Mouse (Mus musculus): ENCODE results near the gene Kdelr3. TPM values are rescaled to one million over a fixed set of nuclear protein-coding genes. Genes with fewer than 3 reads are reported as not detected.
A peak's percentile ranks its signal among the peaks of the same experiment; 100 is the strongest.

Kdelr3 gene
- total and polyA plus RNA-seq, 2 experiments from 2014 or later, result 5.3 to 5.6 TPM

GRCm38 (mm10) chr15:79545921-79546399, 29.7 kb downstream of the Kdelr3 start:
- peaks cover 19% of the 10 kb centered on the region for H3K36me3 ChIP-seq (ENCODE audit: insufficient read depth)
- no peaks in the 10 kb centered on the region for H3K27me3 ChIP-seq (ENCODE audit: insufficient read depth, low read length)
- H3K4me1 ChIP-seq (ENCODE audit: insufficient read depth), result peaks cover 15% of the 10 kb centered on the region; the same call in 1 of the 2 replicates
- peak overlapping the region; percentile 57 for H3K4me2 ChIP-seq (ENCODE audit: low read depth)
- H3K4me3 ChIP-seq (ENCODE audit: low read depth, low read length), result peak overlapping the region; percentile 77
- peak overlapping the region; percentile 99 for H3K27ac ChIP-seq (ENCODE audit: low read depth, low read length)
- ATAC-seq (peak; percentile 64), DNase-seq (no peak)
- H3K9ac ChIP-seq, result peak overlapping the region; percentile 98
- WGBS, result 2% methylated on average over 52 of the region's 52 CpGs
- no peak for TF ChIP-seq CTCF (IDR thresholded peaks at IDR 0.05; ENCODE audit: low read depth)
- H3K9me3 ChIP-seq (ENCODE audit: low read length), result no peaks in the 10 kb centered on the region

DNA sequence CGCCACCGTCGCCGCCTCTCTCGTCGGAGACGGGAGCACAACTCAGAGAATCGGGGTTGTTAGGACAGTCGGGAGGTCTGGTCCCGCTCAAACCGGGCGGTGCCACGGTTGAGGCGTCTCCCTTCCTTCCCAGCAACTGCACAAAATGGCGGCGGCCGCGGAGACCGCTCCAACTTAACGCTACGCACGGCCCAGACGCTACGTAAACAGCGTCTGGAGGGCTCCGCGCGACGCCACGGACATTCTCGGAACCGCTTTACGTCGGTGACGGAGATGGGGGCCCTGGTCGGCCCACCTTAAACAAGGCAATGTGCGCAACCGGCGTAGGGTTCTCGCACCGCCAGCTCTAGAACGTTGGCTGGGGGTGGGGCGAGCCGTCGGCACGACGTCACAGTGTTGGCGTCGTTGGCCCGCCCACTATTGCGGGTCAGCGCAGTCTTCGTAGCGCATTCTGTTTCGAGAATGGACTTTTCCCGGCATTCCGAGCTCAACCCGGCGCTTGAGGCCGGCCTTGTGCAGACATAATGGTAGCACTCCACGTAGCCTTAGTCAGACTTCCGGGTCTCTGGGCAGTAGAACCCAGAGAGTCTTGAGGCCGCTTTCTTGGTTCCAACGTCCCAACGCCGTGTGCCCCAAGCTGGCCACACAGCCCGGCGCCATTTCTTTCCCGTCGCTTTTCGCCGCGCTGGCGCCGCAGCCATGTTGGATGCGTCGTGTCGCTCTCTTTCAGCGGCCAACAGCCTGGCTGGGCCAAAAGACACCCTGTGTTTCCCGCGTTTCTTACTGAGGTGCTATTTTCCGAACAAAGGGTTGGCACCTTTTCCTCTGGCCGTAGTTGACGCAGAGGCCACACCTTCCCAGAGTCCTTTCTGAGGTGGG, 30.4 kb downstream of the Kdelr3 start, which contains the start of gene Ddx17:
Gene Ddx17 (minus strand): TSS at position 332 of the 879 bp plus-strand sequence.
- ATAC-seq (peak; percentile 98), DNase-seq (peak; percentile 100)
- Histone ChIP-seq H3K9me3 (ENCODE audit: low read length) (no peaks in the 10 kb centered on the region), H3K36me3 (ENCODE audit: insufficient read depth) (peaks cover 15% of the 10 kb centered on the region), H3K9ac (peak within 1 kb of the TSS; percentile 98), H3K4me2 (ENCODE audit: low read depth) (peak within 1 kb of the TSS; percentile 65), H3K4me1 (ENCODE audit: insufficient read depth) (peaks cover 15% of the 10 kb centered on the region; the same call in 1 of the 2 replicates), H3K4me3 (ENCODE audit: low read depth, low read length) (peak within 1 kb of the TSS; percentile 77), H3K27me3 (ENCODE audit: insufficient read depth, low read length) (no peaks in the 10 kb centered on the region), H3K27ac (ENCODE audit: low read depth, low read length) (peak within 1 kb of the TSS; percentile 99)
- WGBS, result 3% methylated on average over 84 of the region's 84 CpGs
- no peak for TF ChIP-seq CTCF (IDR thresholded peaks at IDR 0.05; ENCODE audit: low read depth)

DNA sequence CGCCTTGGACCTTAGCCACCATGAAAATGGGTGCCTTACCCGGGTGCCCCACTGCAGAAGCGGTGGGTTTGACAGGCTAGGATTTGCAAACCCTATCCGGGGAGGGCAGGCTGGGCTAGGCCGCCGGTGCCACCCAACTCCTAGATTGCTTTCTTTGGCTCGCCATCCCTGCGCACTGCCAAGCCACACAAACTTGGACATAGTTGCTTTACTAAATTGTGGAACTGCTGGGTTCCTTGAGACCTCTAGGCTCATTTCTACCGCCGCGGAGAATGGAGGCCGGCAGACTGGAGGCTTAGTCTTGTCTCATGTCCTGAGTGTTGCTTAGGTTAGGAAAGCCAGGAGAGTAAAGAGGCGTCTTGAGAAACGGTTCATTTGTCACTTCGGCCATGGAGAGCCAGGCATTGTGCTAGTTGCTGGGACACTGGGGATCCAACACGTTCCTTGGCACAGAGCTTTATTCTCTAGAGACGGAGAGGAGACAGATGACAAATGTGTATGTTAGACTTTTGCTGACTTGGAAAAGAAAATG, 31.1 kb downstream of the Kdelr3 start:
- 76% methylated on average over 17 of the region's 17 CpGs for WGBS
- DNase-seq (no peak), ATAC-seq (0 out of 2 replicates have a peak, but pooled peaks have one; percentile 0)
- Histone ChIP-seq H3K36me3 (ENCODE audit: insufficient read depth) (peaks cover 9% of the 10 kb centered on the region), H3K4me2 (ENCODE audit: low read depth) (peak overlapping the region; percentile 65), H3K27ac (ENCODE audit: low read depth, low read length) (peak overlapping the region; percentile 99), H3K27me3 (ENCODE audit: insufficient read depth, low read length) (no peaks in the 10 kb centered on the region), H3K4me1 (ENCODE audit: insufficient read depth) (peaks cover 15% of the 10 kb centered on the region; the same call in 1 of the 2 replicates), H3K9me3 (ENCODE audit: low read length) (no peaks in the 10 kb centered on the region), H3K4me3 (ENCODE audit: low read depth, low read length) (peak overlapping the region; percentile 77), H3K9ac (peak overlapping the region; percentile 76)
- TF ChIP-seq CTCF (IDR thresholded peaks at IDR 0.05; ENCODE audit: low read depth), result no peak

- H3K36me3 ChIP-seq (ENCODE audit: insufficient read depth), result peaks cover 1% of the 10 kb centered on the region
- TF ChIP-seq CTCF (IDR thresholded peaks at IDR 0.05; ENCODE audit: low read depth), result no peak
- no peaks in the 10 kb centered on the region for H3K9me3 ChIP-seq (ENCODE audit: low read length)
- H3K4me3 ChIP-seq (ENCODE audit: low read depth, low read length), result no peak overlapping the region
- H3K4me1 ChIP-seq (ENCODE audit: insufficient read depth), result peaks cover 15% of the 10 kb centered on the region; the same call in 1 of the 2 replicates
- WGBS, result 100% methylated on average over 2 of the region's 2 CpGs
- no peak overlapping the region for H3K4me2 ChIP-seq (ENCODE audit: low read depth)
- DNase-seq, result no peak
- no peaks in the 10 kb centered on the region for H3K27me3 ChIP-seq (ENCODE audit: insufficient read depth, low read length)
- H3K9ac ChIP-seq, result no peak overlapping the region
- no peak overlapping the region for H3K27ac ChIP-seq (ENCODE audit: low read depth, low read length)
- ATAC-seq, result no peak
Measured at GRCm38 (mm10) chr15:79548226-79548625, 32.0 kb downstream of the Kdelr3 start.

- no peak for DNase-seq
- H3K9me3 ChIP-seq (ENCODE audit: low read length), result no peaks in the 10 kb centered on the region
- H3K27me3 ChIP-seq (ENCODE audit: insufficient read depth, low read length), result no peaks in the 10 kb centered on the region
- 77% methylated on average over 5 of the region's 5 CpGs for WGBS
- H3K27ac ChIP-seq (ENCODE audit: low read depth, low read length), result no peak overlapping the region
- no peak for TF ChIP-seq CTCF (IDR thresholded peaks at IDR 0.05; ENCODE audit: low read depth)
- no peaks in the 10 kb centered on the region for H3K36me3 ChIP-seq (ENCODE audit: insufficient read depth)
- H3K4me3 ChIP-seq (ENCODE audit: low read depth, low read length), result no peak overlapping the region
- no peak overlapping the region for H3K9ac ChIP-seq
- ATAC-seq, result no peak
- no peaks in the 10 kb centered on the region for H3K4me1 ChIP-seq (ENCODE audit: insufficient read depth)
- no peak overlapping the region for H3K4me2 ChIP-seq (ENCODE audit: low read depth)
Measured at GRCm38 (mm10) chr15:79552566-79552965, 36.4 kb downstream of the Kdelr3 start.

- ATAC-seq, result peak; percentile 83
- H3K27ac ChIP-seq (ENCODE audit: low read depth, low read length), result no peak overlapping the region
- no peak overlapping the region for H3K4me2 ChIP-seq (ENCODE audit: low read depth)
- H3K27me3 ChIP-seq (ENCODE audit: insufficient read depth, low read length), result no peaks in the 10 kb centered on the region
- no peak overlapping the region for H3K9ac ChIP-seq
- no peak for TF ChIP-seq CTCF (IDR thresholded peaks at IDR 0.05; ENCODE audit: low read depth)
- no peaks in the 10 kb centered on the region for H3K4me1 ChIP-seq (ENCODE audit: insufficient read depth)
- DNase-seq, result no peak
- H3K9me3 ChIP-seq (ENCODE audit: low read length), result no peaks in the 10 kb centered on the region
- WGBS, result 67% methylated on average over 3 of the region's 3 CpGs
- H3K36me3 ChIP-seq (ENCODE audit: insufficient read depth), result no peaks in the 10 kb centered on the region
- no peak overlapping the region for H3K4me3 ChIP-seq (ENCODE audit: low read depth, low read length)
Measured at GRCm38 (mm10) chr15:79559649-79560048, 43.4 kb downstream of the Kdelr3 start.

GRCm38 (mm10) chr15:79562417-79562816, 46.2 kb downstream of the Kdelr3 start:
- H3K9ac ChIP-seq, result no peak overlapping the region
- no peak for TF ChIP-seq CTCF (IDR thresholded peaks at IDR 0.05; ENCODE audit: low read depth)
- ATAC-seq (no peak), DNase-seq (peak; percentile 25)
- H3K4me2 ChIP-seq (ENCODE audit: low read depth), result no peak overlapping the region
- H3K27me3 ChIP-seq (ENCODE audit: insufficient read depth, low read length), result no peaks in the 10 kb centered on the region
- H3K27ac ChIP-seq (ENCODE audit: low read depth, low read length), result no peak overlapping the region
- no peaks in the 10 kb centered on the region for H3K9me3 ChIP-seq (ENCODE audit: low read length)
- no peaks in the 10 kb centered on the region for H3K36me3 ChIP-seq (ENCODE audit: insufficient read depth)
- no peaks in the 10 kb centered on the region for H3K4me1 ChIP-seq (ENCODE audit: insufficient read depth)
- no peak overlapping the region for H3K4me3 ChIP-seq (ENCODE audit: low read depth, low read length)
- WGBS, result 68% methylated on average over 9 of the region's 9 CpGs
